Mouse (Mus musculus) liver, embryonic 11.5 days (tissue): Measurements from ENCODE around the gene Ppp4r4. TPM values are rescaled to one million over a fixed set of nuclear protein-coding genes. Genes with fewer than 3 reads are reported as not detected.
A peak's percentile ranks its signal among the peaks of the same experiment; 100 is the strongest.

Experiments used
- ATAC-seq: fragments of 200-750 bp; cut with Nextera tagmentation; replicated peaks from 2 replicates; pipeline ENCODE4 v1.8.0; 2017; ENCODE audit warnings: moderate number of reproducible peaks, mild to moderate bottlenecking, moderate TSS enrichment, moderate library complexity; ENCODE audit not compliant: low FRiP score
- DNase-seq: peaks from one replicate; pipeline ENCODE4 v3.0.0-alpha.2; 2017; ENCODE audit warnings: low spot score
- H3K27ac ChIP-seq: fragments of 300-500 bp; sonication (generic); 2 replicates; pipeline ENCODE4 v1.5.1; 2014; ENCODE audit warnings: mild to moderate bottlenecking, low read depth, low read length, control low read depth
- H3K27me3 ChIP-seq: fragments of 300-500 bp; sonication (generic); replicated peaks from 2 replicates; pipeline ENCODE4 v1.6.1; 2014; ENCODE audit warnings: low read length, mixed read lengths; ENCODE audit not compliant: control insufficient read depth, insufficient read depth
- H3K36me3 ChIP-seq: fragments of 300-500 bp; sonication (generic); 2 replicates; pipeline ENCODE4 v1.6.1; 2014; ENCODE audit warnings: mild to moderate bottlenecking, low read length, moderate library complexity, mixed read lengths; ENCODE audit not compliant: control insufficient read depth, insufficient read depth
- H3K4me1 ChIP-seq: fragments of 300-500 bp; sonication (generic); replicated peaks from 2 replicates; pipeline ENCODE4 v1.6.1; 2014; ENCODE audit warnings: low read length, mixed read lengths; ENCODE audit not compliant: control insufficient read depth, insufficient read depth
- H3K4me2 ChIP-seq: fragments of 300-500 bp; sonication (generic); 2 replicates; pipeline ENCODE4 v1.6.1; 2014; ENCODE audit warnings: mild to moderate bottlenecking, control low read depth, moderate library complexity
- H3K4me3 ChIP-seq: fragments of 300-500 bp; sonication (generic); 2 replicates; pipeline ENCODE4 v1.5.1; 2014; ENCODE audit warnings: low read depth, low read length, control low read depth
- H3K9ac ChIP-seq: fragments of 300-500 bp; sonication (generic); 2 replicates; pipeline ENCODE4 v1.6.1; 2014; ENCODE audit warnings: low read depth, low read length, control low read depth
- H3K9me3 ChIP-seq: fragments of 300-500 bp; sonication (generic); 2 replicates; pipeline ENCODE4 v1.6.1; 2016; ENCODE audit warnings: low read length, inconsistent platforms, mixed read lengths; ENCODE audit not compliant: control insufficient read depth
- WGBS: fragments of 180-500 bp; shearing (Covaris S2); extraction: QIAGEN DNeasy Blood & Tissue Kit; methylation state at CpG from one replicate; pipeline ENCODE4 v1.1.7; 2014; 5-methylcytosine and 5-hydroxymethylcytosine counted together
- polyA plus RNA-seq: library from polyadenylated mRNA; unstranded; fragments of >200 nt; fragmentation: Nextera tagmentation; extraction: Ambion mirVana; gene quantifications from 2 replicates; pipeline ENCODE4 v1.2.1, GENCODE M21; 2014

Ppp4r4 gene
- polyA plus RNA-seq, 1 experiment from 2014 or later: 3.2 TPM

GRCm38 (mm10) chr12:103616860-103617261 lies 84.8 kb downstream of the Ppp4r4 start:
- Histone ChIP-seq H3K36me3 (no peaks in the 10 kb centered on the region), H3K4me2 (no peak overlapping the region; the same call in 1 of the 2 replicates), H3K4me1 (no peaks in the 10 kb centered on the region), H3K27ac (no peak overlapping the region), H3K27me3 (no peaks in the 10 kb centered on the region), H3K4me3 (no peak overlapping the region), H3K9me3 (no peaks in the 10 kb centered on the region), H3K9ac (no peak overlapping the region)
- no peak for ATAC-seq
- 56% methylated on average over 10 of the region's 10 CpGs for WGBS
- DNase-seq: no peak

DNA sequence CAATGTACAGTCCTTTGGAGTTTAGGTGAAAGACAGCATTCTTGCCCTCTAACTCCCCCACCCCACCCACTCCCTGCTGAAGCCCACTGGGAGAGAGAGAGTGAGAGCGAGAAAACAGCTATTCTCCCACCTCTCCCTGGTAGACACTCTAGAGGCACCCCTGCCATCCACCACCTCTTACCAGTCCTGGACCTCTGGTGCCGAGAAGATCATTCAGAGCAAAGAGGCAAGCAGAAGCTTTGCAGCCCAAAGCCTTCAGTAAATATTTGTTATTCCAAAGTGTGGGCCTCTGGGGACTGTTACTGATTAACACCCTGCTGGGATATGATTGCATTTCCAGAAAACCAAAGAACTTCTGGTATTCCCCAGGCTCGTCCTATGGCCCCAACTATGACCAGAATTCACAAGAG lies 99.1 kb downstream of the Ppp4r4 start, which contains the start of gene Serpina10:
Serpina10 (minus strand) TSS at position 242 of the 410 bp plus-strand sequence.
- DNase-seq (peak; percentile 29), ATAC-seq (peak; percentile 60)
- whole genome bisulfite sequencing: 68% methylated on average over 3 of the region's 3 CpGs
- H3K36me3 ChIP-seq: no peaks in the 10 kb centered on the region
- no peaks in the 10 kb centered on the region for H3K4me1 ChIP-seq
- no peaks in the 10 kb centered on the region for H3K27me3 ChIP-seq
- peak within 1 kb of the TSS; percentile 40 for H3K4me3 ChIP-seq
- H3K4me2 ChIP-seq: peak within 1 kb of the TSS; percentile 55
- H3K9ac ChIP-seq: peak within 1 kb of the TSS; percentile 48
- H3K9me3 ChIP-seq: no peaks in the 10 kb centered on the region
- peak within 1 kb of the TSS; percentile 56; the same call in 1 of the 2 replicates for H3K27ac ChIP-seq

- H3K4me3 ChIP-seq: no peak overlapping the region
- no peaks in the 10 kb centered on the region for H3K9me3 ChIP-seq
- no peak overlapping the region for H3K9ac ChIP-seq
- H3K4me2 ChIP-seq: no peak overlapping the region
- no peaks in the 10 kb centered on the region for H3K4me1 ChIP-seq
- no peaks in the 10 kb centered on the region for H3K36me3 ChIP-seq
- WGBS: 72% methylated on average over 2 of the region's 2 CpGs
- DNase-seq: no peak
- H3K27ac ChIP-seq: no peak overlapping the region
- H3K27me3 ChIP-seq: no peaks in the 10 kb centered on the region
- no peak for ATAC-seq
Observed at GRCm38 (mm10) chr12:103634430-103634829, 102.3 kb downstream of the Ppp4r4 start.

- H3K36me3 ChIP-seq: no peaks in the 10 kb centered on the region
- no peak overlapping the region for H3K4me2 ChIP-seq
- ATAC-seq: peak; percentile 54; the same call in 1 of the 2 replicates
- H3K27ac ChIP-seq: no peak overlapping the region
- no peaks in the 10 kb centered on the region for H3K27me3 ChIP-seq
- no peak overlapping the region for H3K4me3 ChIP-seq
- 67% methylated on average over 2 of the region's 2 CpGs for WGBS
- no peaks in the 10 kb centered on the region for H3K9me3 ChIP-seq
- peak; percentile 24 for DNase-seq
- H3K9ac ChIP-seq: no peak overlapping the region
- no peaks in the 10 kb centered on the region for H3K4me1 ChIP-seq
Observed at GRCm38 (mm10) chr12:103635846-103636245, 103.8 kb downstream of the Ppp4r4 start.

DNA sequence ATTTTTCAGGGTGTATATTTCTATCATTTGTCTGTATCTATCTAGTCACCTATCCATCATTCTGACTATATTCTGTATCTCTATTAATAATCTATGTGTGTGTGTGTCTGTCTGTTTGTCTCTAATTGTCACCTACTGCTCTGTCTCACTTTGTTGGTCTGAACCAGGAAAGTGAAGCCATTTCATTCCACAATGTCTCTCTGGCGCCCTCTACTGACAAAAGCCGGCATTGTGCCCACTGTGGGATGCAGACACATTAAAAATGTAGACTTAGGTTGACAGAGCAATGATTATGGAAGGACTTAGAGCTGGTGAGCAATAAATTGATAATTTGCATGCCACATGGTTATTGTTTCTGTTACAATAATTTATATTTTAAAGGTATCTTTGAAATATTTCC lies 111.3 kb downstream of the Ppp4r4 start:
- Histone ChIP-seq H3K4me3 (no peak overlapping the region), H3K27ac (no peak overlapping the region), H3K36me3 (no peaks in the 10 kb centered on the region), H3K9me3 (no peaks in the 10 kb centered on the region), H3K4me2 (no peak overlapping the region), H3K9ac (no peak overlapping the region), H3K27me3 (no peaks in the 10 kb centered on the region), H3K4me1 (no peaks in the 10 kb centered on the region)
- DNase-seq (peak; percentile 65), ATAC-seq (0 out of 2 replicates have a peak, but pooled peaks have one; percentile 50)
- 0% methylated on average over 2 of the region's 2 CpGs for WGBS

DNA sequence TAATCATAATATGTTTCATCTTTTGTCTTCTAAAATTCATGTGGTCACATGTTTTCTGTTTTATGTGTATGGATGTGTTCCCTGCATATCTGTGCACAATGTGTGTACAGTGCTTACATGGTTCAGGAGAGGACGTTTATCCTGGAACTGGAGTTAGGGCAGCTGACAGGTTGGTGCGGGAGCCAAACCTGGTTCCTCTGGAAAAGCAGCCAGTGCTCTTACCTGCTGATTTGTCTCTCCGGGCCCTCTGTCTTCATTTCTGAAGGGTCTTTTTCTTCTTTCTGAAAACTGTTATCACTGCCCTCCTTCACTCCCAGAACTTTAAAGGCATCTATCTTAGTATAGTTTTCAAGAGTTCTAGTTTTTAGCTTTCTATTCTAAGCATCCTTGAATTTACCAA lies 111.7 kb downstream of the Ppp4r4 start:
- 69% methylated on average over 3 of the region's 3 CpGs for WGBS
- Histone ChIP-seq H3K4me1 (no peaks in the 10 kb centered on the region), H3K36me3 (no peaks in the 10 kb centered on the region), H3K27me3 (no peaks in the 10 kb centered on the region), H3K4me3 (no peak overlapping the region), H3K9ac (no peak overlapping the region), H3K9me3 (no peaks in the 10 kb centered on the region), H3K27ac (no peak overlapping the region), H3K4me2 (no peak overlapping the region)
- DNase-seq (peak; percentile 5), ATAC-seq (no peak)

GRCm38 (mm10) chr12:103644601-103645000 lies 112.5 kb downstream of the Ppp4r4 start:
- Histone ChIP-seq H3K9me3 (no peaks in the 10 kb centered on the region), H3K36me3 (no peaks in the 10 kb centered on the region), H3K27me3 (no peaks in the 10 kb centered on the region), H3K4me3 (no peak overlapping the region), H3K4me2 (no peak overlapping the region), H3K9ac (no peak overlapping the region), H3K4me1 (no peaks in the 10 kb centered on the region), H3K27ac (no peak overlapping the region)
- ATAC-seq (no peak), DNase-seq (peak; percentile 20)
- 37% methylated on average over 5 of the region's 5 CpGs for WGBS

GRCm38 (mm10) chr12:103646314-103646713 lies 114.2 kb downstream of the Ppp4r4 start:
- DNase-seq: peak; percentile 17
- no peaks in the 10 kb centered on the region for H3K4me1 ChIP-seq
- no peak overlapping the region for H3K4me2 ChIP-seq
- 64% methylated on average over 2 of the region's 2 CpGs for WGBS
- no peaks in the 10 kb centered on the region for H3K9me3 ChIP-seq
- H3K27me3 ChIP-seq: no peaks in the 10 kb centered on the region
- ATAC-seq: no peak
- H3K4me3 ChIP-seq: no peak overlapping the region
- no peaks in the 10 kb centered on the region for H3K36me3 ChIP-seq
- H3K9ac ChIP-seq: no peak overlapping the region
- no peak overlapping the region for H3K27ac ChIP-seq

GRCm38 (mm10) chr12:103653836-103654235 lies 121.8 kb downstream of the Ppp4r4 start:
- ATAC-seq: no peak
- Histone ChIP-seq H3K9me3 (no peaks in the 10 kb centered on the region), H3K36me3 (no peaks in the 10 kb centered on the region), H3K27ac (no peak overlapping the region; the same call in 1 of the 2 replicates), H3K4me2 (peak overlapping the region; percentile 57), H3K27me3 (no peaks in the 10 kb centered on the region), H3K4me1 (no peaks in the 10 kb centered on the region), H3K9ac (no peak overlapping the region), H3K4me3 (no peak overlapping the region)
- 90% methylated on average over 2 of the region's 2 CpGs for WGBS
- no peak for DNase-seq
